Mouse (Mus musculus) forelimb bud, embryonic 11.5 days (tissue): ENCODE measurements at regions not wholly inside any gene's neighbourhood (a gene's known extent, or its start where the extent isn't known, plus 50 kb on each side); places are given as distances from the start of the nearest gene placed in this dataset.

Experiments used
- DNase-seq: peaks from one replicate; pipeline ENCODE4 v3.0.0-alpha.2; 2012; ENCODE audit warnings: low read depth, low spot score

DNA sequence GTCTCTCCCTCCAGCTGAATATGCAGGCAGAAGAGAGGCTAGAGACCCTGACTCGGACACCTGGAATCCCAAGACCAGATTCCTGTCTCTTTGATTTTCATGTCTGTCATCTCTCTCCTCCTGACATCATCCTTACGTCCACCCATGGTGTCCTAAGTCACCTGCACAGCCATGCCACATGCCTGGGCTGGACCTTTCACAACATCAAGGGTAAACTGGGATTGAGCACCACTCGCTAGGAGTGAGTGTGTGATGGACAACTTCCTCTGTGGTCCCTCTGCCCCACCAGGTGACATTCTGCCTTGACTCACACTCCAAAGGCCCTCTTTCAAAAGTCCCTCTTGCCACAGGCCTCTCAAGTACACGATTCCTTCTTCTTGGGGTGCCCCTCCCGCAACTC, 244.1 kb downstream of the Bcl11b start:
- DNase-seq, result no peak

DNA sequence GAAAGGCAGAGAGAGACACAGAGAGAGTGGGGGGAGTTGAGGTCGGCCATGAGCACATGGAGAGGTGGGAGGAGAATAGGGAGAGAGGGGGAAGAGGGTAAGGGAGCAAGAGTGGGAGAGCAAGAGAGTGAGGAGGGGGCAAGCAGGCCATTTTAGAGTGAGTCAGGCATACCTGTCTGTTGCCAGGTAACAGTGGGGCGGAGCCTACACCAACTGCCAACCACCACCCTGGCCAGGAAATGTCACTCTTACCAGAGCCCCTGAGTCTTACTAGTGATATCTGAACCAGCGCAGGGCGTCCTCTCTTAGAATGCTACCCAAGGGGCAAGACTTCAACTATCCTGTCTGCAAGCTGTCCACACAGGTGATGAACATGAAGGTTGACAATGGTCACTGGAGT, 243.5 kb downstream of the Bcl11b start:
- no peak for DNase-seq

DNA sequence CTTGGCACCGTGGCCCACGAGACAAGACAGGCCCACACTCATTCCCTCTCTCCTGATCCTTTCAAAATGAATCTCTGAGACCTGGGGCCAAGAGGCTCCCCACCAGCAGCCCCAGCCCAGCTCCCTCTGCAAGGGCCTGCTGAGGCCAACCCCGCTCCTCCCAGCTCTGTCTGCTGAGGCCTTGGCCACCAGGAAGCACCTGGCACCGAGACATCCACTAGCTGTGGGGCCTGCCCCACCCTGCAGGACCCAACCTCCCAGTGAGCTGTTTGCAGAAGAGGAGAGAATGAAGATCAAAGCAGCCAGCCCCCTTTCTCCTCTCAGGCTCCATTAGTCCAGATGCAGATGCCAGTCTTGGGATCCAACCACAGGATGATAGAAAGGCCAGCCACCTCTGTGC, 241.3 kb downstream of the Bcl11b start:
- no peak for DNase-seq

DNA sequence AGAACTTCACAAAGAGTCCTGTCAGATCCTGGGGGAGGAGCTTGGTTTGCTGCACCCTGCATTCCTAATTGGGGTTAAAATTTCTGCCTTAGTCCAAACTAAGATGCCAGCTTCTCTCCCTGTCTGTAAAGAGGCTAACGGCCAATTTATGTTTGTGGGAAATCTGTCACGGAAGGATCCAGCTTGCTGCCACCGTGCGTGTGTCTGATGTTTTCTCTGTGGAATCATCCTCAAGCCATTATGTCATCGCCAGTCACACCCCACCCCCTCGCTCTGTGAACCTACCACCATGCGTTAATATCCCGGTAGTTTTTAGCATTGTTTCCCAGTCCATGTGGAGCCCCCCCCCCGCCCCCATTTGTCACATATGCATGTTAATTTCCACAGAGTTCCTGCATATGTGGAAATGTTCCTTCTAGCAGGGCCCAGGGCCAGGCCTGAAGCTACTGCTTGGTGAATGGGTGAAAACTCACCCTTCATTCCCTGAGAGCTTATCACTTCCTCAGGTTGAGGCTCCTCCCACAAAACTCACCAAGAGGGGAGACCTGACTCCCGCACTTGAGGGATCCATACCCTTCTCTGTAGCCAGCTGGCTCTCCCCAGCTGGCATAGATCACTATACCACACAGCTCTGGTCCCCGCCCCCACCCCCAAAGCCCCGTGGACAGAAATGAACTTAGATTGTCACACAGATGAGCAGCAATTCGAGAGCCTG, 233.4 kb downstream of the Bcl11b start:
- DNase-seq, result no peak

DNA sequence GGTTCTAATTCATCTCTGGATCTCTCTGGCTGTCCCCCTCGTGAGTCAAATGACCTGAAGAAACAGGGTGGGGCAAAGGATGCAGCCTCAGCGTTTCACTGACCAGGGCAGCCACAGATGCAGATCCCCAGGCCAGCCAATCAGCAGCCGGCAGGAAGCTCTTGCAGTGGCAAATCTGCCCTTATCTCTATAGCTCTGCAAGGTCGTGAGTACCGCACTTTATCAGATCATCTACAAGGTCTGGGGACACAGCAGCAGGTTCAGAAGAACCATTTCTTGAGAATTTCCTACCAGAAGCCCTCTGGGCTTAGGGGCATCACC, 232.9 kb downstream of the Bcl11b start:
- DNase-seq, result no peak

DNA sequence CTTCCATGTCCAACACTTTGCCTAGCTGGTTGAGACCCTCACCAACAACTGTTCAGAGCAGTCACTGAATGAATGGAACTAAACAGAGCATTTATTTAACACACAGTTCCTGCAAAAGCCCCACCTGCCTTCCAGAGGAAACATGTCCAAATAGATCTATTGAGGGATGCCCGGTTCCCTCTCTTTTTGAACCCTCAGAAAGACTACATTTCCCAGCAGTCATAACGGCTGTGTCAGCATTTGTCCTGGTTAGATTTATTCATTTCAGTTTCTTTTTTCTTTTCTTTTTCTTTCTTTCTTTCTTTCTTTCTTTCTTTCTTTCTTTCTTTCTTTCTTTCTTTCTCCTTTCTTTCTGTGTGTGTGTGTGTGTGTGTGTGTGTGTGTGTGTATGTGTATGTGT, 232.1 kb downstream of the Bcl11b start:
- DNase-seq, result no peak

DNA sequence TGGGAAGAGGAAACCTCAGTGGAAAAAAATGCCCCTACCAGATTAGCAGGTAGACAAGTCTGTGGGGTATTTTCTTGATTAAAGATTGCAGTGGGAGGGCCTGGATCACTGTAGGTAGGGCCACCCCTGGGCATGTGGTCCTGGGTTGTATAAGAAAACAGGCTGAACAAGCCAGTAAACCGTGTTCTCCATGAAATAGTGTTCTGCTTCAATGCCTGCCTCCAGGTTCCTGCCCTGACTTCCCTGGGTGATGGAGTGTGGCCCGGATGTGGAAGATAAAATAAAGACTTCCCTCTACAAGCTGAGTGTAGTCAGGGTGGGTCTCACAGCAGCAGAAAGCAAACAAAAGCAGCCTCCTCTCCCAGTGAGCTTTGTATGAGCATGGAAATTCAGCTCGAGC, 231.6 kb downstream of the Bcl11b start:
- DNase-seq, result no peak

DNA sequence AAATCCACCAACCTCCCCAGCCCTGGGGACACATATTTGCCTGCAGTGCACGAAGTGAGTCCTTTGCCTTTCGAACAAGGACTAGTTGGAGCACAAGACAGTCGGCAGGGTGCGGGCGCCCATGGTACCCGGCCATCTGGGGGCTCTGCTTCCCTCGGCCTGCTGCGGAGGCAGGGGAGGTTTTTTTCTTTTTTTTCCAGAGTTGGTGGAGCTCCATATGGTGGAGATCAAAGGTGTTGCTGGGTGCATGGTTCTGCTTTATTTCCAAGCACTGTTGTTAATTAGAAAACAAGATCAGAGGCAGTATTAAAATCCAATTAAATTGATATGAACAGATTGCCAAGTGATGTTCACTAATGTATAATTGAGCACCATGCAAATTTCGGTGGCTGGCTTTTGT, 225.4 kb downstream of the Bcl11b start:
- DNase-seq, result no peak

DNA sequence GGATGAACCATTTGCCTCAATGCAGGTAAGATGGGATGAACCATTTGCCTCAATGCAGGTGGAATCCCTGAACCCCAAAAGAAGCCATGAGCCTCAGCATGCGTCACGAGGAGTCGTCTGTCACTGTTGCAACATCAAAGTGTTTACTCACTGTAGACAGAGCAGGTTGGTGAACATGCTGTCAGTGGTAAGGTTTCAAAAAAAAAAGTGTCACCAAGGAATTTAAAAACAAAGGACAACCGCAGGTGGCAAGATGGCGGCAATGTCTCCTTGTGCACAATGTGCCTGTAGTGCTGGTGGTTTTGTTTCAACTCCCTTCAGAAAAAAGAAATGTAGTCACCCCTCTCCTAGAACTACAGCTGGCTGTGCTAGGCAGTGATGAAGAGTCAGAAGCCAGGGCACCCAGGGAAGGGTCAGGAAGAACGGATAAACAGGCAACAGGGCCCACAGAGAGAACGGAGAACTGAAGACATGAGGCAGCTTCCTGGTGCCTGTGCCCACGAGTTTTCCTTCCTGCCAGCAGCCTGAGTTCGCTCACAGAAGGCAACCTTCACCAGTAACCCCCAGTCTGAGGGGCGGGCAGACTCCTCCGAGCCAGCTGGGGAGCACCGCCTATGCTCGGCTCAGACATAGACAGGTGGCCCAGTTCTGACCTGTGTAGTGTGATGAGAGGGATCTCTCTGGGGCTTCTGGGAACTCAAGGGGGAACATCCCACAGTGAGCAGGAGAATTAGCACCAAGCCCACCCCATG, 223.9 kb downstream of the Bcl11b start:
- no peak for DNase-seq

DNA sequence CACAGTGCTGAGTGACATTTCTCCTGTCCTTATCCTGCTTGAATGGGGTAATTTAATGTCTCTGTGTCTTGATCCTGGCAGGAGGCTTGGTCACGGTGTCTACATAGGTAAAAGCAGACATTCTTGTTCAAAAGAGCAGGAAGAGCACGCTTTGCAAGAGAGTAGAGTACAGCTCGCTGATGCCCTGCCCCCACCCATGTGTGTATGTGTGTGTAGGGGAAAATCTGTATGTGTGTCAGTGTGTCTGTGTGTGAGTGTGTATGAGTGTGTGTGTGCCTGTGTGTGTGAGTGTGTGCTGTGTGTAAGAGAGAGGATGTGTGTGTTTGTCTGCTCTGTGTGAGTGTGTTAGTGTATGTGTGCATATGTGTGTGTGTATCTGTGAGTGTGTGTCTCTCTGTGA, 221.3 kb downstream of the Bcl11b start:
- DNase-seq, result no peak

DNA sequence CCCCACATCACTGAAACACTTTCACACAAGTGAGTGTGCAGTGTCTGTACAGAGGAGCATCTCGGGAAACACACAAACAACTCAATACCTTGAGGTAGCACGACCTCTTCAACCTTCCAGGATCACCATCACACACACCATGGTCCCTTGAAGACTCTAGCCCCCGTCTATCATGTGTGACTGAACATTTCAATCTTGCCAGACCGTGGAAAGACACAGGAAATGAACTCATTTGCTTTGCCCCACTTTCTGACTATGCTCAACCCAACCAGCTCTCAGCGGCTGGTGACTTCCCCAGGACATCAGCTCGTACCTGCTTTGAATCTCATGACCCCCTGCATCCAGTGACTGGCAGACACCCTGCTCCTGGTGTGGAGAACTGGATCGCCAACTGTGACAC, 219.6 kb downstream of the Bcl11b start:
- DNase-seq, result no peak

DNA sequence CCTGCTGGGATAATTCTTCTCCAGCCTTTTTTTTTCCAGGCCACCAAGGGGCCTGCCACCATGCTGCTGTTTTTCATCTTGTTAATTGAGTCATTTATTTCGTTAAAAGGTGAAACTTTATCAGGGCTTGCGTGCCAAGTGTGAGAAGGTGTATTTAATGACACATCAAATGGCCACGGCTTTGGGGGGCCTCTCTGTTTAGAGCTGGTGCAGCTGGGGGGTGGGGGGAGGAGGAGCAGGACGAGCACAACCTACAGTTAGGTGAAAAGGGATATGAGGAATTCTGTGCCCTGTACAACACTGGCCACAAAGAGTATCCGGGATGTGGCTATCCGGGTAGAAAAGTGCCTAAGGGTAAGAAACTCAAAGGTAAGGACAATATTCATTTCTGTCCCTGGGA, 213.6 kb downstream of the Bcl11b start:
- no peak for DNase-seq

DNA sequence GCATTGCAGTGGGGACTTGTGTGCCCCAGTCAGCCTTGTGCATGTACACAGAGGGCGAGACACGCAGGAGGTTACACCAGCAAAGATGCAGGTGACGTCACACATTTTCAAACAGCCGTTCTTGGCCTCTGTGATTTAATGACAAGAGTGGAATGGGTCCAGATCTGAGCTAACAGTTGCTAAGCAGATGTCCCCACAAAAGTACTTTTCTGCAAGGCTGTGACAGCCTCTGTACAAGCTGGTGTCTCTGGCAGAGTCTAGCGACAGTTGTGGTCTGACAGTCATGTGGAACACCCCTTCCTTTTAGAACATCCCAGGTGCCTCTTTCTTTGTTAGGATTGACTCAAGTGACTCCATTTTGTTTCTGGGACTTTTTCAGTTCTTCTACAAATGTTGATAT, 203.1 kb downstream of the Bcl11b start:
- no peak for DNase-seq

DNA sequence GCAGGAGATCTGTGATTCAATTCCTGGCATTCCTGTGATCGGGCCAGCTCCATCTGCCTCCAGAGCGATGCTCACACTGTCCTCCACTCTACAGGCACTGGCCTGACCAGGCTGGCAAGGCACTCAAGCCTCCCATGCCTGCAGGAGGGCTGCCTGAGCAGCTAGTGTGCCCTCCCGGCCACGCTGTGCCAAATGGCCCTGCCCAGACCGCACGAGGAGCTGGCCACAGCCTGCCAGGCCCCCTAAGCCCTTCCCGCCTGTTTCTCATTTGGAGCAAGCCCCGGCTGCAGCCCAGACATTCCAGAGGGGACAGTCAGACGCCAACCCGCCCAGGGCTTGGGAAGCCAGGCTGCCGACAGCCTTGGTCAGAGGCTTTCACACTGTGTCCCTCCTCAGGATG, 195.8 kb downstream of the Bcl11b start:
- DNase-seq, result peak; percentile 72

DNA sequence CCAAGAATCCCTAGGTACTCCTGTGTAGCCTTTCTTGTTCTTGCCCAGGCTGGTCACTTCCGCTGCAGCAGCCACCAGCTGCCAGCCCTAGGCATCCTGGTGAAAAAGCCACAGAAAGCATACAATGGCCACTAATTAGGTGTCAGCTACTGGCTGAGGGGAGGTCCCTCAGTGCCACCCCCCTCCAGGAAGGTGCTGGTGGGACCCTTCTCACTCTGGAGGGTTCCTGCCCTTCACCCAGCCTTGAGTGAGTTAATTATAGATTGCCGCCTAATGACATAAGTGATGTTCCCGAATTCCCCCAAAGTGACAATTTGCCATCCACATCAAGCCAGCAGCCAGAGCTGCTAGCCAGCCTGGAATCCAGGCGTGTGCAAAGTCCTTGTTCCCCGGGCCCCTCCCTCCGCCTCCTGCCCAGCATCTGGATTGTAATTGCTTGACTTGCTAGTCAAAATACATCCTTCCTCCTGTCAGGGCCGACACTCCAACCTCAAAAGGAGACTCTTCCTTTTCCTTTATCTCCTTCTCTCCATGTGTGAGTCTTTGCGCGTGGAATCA, 195.2 kb downstream of the Bcl11b start:
- peak; percentile 48 for DNase-seq

DNA sequence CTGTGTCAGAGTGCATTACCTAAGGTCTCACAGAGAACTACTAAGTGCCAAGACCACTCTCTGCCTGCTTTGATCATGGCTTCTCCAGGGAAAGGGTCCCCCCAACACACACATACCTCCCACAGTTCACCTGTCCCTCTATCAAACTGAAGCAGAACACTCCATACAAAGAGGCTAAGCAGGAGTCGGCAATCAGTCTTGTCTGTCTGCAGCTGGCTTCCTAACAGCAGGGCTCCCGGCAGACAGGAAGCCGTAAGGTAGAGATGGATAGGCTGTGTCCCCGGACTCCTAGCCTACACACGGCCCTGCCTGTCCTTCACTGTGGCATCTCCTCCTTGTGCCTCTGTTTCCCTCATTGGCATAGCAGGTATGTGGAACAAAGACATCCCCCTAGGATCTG, 192.2 kb downstream of the Bcl11b start:
- DNase-seq, result no peak

DNA sequence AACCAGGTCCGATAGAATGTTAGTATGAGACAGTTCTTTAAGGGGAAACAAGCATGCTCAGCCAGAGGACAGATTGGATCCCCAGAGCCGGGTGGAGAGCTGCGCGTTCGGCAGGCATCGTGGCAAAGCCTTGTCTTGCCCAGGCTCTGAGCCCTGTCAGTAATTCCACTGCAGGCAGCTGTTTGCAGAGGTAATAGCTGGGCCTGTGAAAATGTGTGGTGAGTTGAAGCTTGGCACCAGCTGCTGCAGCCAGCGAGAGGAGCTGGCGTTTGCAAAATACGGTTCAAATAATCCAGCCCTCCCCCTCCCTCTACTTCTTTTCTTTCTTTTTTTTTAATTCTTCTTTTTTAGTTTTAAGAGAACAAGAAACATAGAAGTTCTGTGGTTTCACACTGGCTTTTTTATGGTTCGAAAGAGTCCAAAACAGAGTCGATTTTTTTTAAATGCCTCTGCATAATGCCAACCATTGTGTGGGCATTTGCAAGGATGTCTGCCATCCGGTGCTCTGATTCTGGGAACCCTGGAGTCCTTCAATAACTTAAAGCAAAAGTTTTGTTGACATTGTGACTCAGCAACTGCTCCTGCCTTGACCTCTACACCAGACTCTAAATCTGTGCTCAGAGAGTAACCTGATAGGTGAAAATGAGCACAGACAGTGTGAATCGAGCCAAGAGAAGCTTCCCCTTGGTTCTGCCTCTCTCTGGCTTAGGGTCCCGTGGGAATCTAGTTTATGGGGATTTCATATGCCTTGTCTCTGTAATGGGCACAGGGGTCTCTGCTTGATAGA, 190.7 kb downstream of the Bcl11b start:
- DNase-seq, result no peak

DNA sequence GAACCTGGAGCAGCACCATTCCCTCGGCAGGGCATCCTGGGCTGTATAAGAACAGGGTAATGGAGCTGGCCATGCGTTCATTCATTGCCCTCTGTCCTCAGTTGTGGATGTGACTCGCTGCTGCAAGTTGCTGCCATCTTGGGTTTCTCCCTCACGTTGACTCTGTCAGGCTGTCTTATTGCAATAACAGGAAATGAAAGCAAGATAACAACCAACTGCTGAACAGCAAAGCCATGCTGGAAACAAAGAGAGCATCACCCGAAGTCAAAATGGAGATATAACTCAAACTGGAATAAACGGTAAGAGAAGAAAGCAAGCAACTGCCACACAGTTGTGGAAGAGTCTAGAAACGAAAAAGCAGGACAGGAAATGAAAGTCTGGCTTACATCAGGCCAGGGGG, 188.5 kb downstream of the Bcl11b start:
- no peak for DNase-seq

DNA sequence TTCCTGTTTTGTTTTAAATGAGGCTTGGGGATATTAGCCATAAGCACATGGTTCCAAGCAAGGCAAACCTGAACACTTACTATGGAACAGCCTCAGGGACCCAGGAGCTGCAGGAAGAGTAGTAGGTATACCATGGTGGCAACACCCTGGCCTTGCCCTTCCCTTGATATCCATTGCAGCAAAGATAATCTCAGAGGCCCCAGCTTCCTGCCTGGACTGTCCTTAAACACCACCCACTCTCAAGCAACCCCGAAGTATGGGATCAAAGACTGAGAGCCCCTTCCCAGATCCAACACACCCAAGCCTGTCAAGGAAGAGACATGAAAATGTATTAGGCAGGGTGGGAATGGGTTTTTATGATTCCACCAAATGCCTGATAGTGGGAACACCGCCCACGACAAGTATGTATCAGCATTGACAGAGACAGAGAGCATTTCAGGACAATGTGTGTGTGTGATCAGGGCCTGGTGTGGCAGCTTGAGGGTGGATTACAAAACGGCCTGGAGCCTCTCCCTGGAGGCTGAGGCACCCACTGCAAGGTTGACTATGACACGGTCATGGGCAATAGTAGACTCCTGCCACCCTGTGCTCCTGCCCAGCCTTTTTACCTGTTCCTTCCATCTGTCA, 179.5 kb downstream of the Bcl11b start:
- DNase-seq, result no peak

DNA sequence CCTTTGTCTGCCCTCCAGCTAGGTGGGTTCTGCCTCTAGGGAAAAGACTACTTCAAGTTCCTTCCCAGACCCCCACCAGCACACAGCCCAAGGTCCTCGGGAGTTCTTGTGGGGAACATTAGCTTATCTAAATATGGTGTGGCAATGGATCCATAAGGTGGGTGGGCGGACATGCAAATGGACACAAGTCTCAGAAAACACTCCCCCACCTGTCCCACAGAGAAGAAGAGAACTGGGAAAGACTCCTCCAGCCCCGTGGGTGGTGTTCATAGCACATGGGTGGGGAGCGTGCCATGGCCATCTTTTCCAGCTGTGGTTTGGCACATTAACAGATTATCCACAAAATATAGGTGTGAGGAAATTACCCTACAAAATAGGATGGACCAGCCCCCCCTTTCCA, 177.5 kb downstream of the Bcl11b start:
- no peak for DNase-seq

DNA sequence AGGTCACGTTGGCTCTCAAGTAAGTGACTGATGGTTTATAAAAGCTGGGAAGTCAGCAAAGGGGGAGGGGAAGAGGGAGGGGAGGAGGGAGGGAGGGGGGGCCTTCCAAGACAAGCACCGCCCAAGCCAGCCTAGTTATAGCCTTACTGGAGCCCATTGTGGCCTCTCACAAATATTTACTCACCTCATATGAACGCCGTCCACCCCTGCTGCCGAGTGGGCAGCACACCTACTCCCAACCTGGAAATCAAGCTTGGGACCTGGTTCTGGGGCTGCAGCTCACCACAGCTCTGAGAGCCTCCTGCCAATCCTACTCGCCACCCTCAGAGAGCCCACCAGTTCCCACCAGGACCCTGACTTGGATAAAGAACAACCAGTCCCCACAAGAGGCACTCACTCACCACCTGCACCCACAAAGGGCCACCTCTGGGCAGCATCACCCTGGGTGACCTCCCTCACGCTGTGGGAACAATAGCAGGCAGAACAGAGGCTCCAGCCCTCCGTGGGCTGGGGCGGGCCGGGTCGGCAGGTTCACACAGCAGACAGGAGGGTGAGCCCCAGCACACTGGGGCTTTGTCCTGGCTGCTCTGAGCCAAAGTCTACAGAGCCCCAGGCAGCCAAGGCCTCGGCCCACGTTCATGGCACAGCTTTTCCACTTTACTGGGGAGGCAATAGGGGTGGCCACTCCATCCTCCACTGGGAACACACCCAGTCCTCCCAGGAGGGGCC, 171.8 kb downstream of the Bcl11b start:
- DNase-seq, result no peak
